Mouse (Mus musculus) embryonic facial prominence, embryonic 14.5 days (tissue): ENCODE measurements around the gene Plpp2. TPM values are rescaled to one million over a fixed set of nuclear protein-coding genes. Genes with fewer than 3 reads are reported as not detected.

Experiments used
- ATAC-seq: fragments of 200-750 bp; cut with Nextera tagmentation; 2 replicates; pipeline ENCODE4 v1.8.0; 2017; ENCODE audit warnings: low read depth, moderate number of reproducible peaks, moderate TSS enrichment
- DNase-seq: peaks from one replicate; pipeline ENCODE4 v3.0.0-alpha.2; 2015; ENCODE audit warnings: low spot score
- H3K27ac ChIP-seq: fragments of 300-500 bp; sonication (generic); replicated peaks from 2 replicates; pipeline ENCODE4 v1.5.1; 2014; ENCODE audit warnings: low read depth, mild to moderate bottlenecking, low read length, moderate library complexity
- H3K27me3 ChIP-seq: fragments of 300-500 bp; sonication (generic); replicated peaks from 2 replicates; pipeline ENCODE4 v1.6.1; 2014; ENCODE audit warnings: low read length; ENCODE audit not compliant: control insufficient read depth, insufficient read depth
- H3K36me3 ChIP-seq: fragments of 300-500 bp; sonication (generic); 2 replicates; pipeline ENCODE4 v1.6.1; 2014; ENCODE audit warnings: low read length, mixed read lengths; ENCODE audit not compliant: control insufficient read depth, insufficient read depth
- H3K4me1 ChIP-seq: fragments of 300-500 bp; sonication (generic); 2 replicates; pipeline ENCODE4 v1.6.1; 2014; ENCODE audit warnings: antibody characterized with exemption, low read length; ENCODE audit not compliant: control insufficient read depth, insufficient read depth
- H3K4me2 ChIP-seq: fragments of 300-500 bp; sonication (generic); 2 replicates; pipeline ENCODE4 v1.6.1; 2014; ENCODE audit warnings: low read depth, mild to moderate bottlenecking, low read length, moderate library complexity, mixed read lengths
- H3K4me3 ChIP-seq: fragments of 300-500 bp; sonication (generic); 2 replicates; pipeline ENCODE4 v1.5.1; 2014; ENCODE audit warnings: low read depth, mild to moderate bottlenecking, low read length
- H3K9ac ChIP-seq: fragments of 300-500 bp; sonication (generic); 2 replicates; pipeline ENCODE4 v1.6.1; 2014; ENCODE audit warnings: low read depth, mild to moderate bottlenecking, low read length, moderate library complexity, mixed read lengths
- H3K9me3 ChIP-seq: fragments of 300-500 bp; sonication (generic); 2 replicates; pipeline ENCODE4 v1.6.1; 2016; ENCODE audit warnings: low read length; ENCODE audit not compliant: control insufficient read depth
- WGBS: fragments of 180-500 bp; shearing (Covaris S2); extraction: QIAGEN DNeasy Blood & Tissue Kit; methylation state at CpG from one replicate; pipeline ENCODE4 v1.1.7; 2014; 5-methylcytosine and 5-hydroxymethylcytosine counted together
- polyA plus RNA-seq: library from polyadenylated mRNA; unstranded; fragments of >200 nt; fragmentation: Nextera tagmentation; extraction: Ambion mirVana; gene quantifications from 2 replicates; pipeline ENCODE4 v1.2.1, GENCODE M21; 2014

Gene Plpp2
- polyA plus RNA-seq, 1 experiment from 2014 or later: 19.9 TPM

GRCm38 (mm10) chr10:79546483-79546882 lies 12.9 kb upstream of the Plpp2 start:
- H3K36me3 ChIP-seq: peaks cover 81% of the 10 kb centered on the region
- ATAC-seq: no peak
- H3K27me3 ChIP-seq: no peaks in the 10 kb centered on the region

GRCm38 (mm10) chr10:79545891-79546290 lies 12.3 kb upstream of the Plpp2 start:
- WGBS: 84% methylated on average over 12 of the region's 12 CpGs
- Histone ChIP-seq H3K27me3 (no peaks in the 10 kb centered on the region), H3K27ac (no peak overlapping the region), H3K4me2 (no peak overlapping the region), H3K9me3 (no peaks in the 10 kb centered on the region), H3K4me3 (no peak overlapping the region), H3K36me3 (peaks cover 87% of the 10 kb centered on the region), H3K4me1 (no peaks in the 10 kb centered on the region), H3K9ac (no peak overlapping the region)
- no peak for DNase-seq
- ATAC-seq: no peak

More at GRCm38 (mm10) chr10:79546483-79546882, 12.9 kb upstream of the Plpp2 start:
- Histone ChIP-seq H3K4me1 (no peaks in the 10 kb centered on the region), H3K4me2 (no peak overlapping the region), H3K27ac (no peak overlapping the region), H3K4me3 (no peak overlapping the region), H3K9ac (no peak overlapping the region), H3K9me3 (no peaks in the 10 kb centered on the region)
- 93% methylated on average over 11 of the region's 11 CpGs for WGBS
- no peak for DNase-seq

- DNase-seq (no peak), ATAC-seq (no peak)
- no peak overlapping the region for H3K9ac ChIP-seq
- no peaks in the 10 kb centered on the region for H3K4me1 ChIP-seq
- no peak overlapping the region for H3K4me2 ChIP-seq
- peaks cover 96% of the 10 kb centered on the region for H3K36me3 ChIP-seq
- no peak overlapping the region for H3K4me3 ChIP-seq
- no peaks in the 10 kb centered on the region for H3K9me3 ChIP-seq
- WGBS: 94% methylated on average over 4 of the region's 5 CpGs
- no peak overlapping the region for H3K27ac ChIP-seq
- no peaks in the 10 kb centered on the region for H3K27me3 ChIP-seq
Observed at GRCm38 (mm10) chr10:79544631-79545030, 11.0 kb upstream of the Plpp2 start.

- Histone ChIP-seq H3K9ac (no peak overlapping the region), H3K4me1 (no peaks in the 10 kb centered on the region), H3K4me3 (no peak overlapping the region), H3K27ac (no peak overlapping the region), H3K9me3 (no peaks in the 10 kb centered on the region), H3K4me2 (no peak overlapping the region), H3K27me3 (no peaks in the 10 kb centered on the region), H3K36me3 (peaks cover 96% of the 10 kb centered on the region)
- WGBS: 87% methylated on average over 9 of the region's 9 CpGs
- DNase-seq (no peak), ATAC-seq (no peak)
Observed at GRCm38 (mm10) chr10:79543884-79544597, 10.4 kb upstream of the Plpp2 start.

GRCm38 (mm10) chr10:79542171-79542570 lies 8.6 kb upstream of the Plpp2 start:
- DNase-seq: no peak
- Histone ChIP-seq H3K4me3 (no peak overlapping the region), H3K9me3 (no peaks in the 10 kb centered on the region), H3K27ac (no peak overlapping the region), H3K4me2 (no peak overlapping the region), H3K36me3 (peaks cover 87% of the 10 kb centered on the region), H3K9ac (no peak overlapping the region), H3K4me1 (no peaks in the 10 kb centered on the region), H3K27me3 (no peaks in the 10 kb centered on the region)
- no peak for ATAC-seq
- 93% methylated on average over 11 of the region's 11 CpGs for WGBS

GRCm38 (mm10) chr10:79541522-79541921 lies 7.9 kb upstream of the Plpp2 start:
- H3K4me3 ChIP-seq: no peak overlapping the region
- peaks cover 80% of the 10 kb centered on the region for H3K36me3 ChIP-seq
- WGBS: 85% methylated on average over 10 of the region's 15 CpGs
- no peak for ATAC-seq
- no peaks in the 10 kb centered on the region for H3K4me1 ChIP-seq
- H3K27me3 ChIP-seq: no peaks in the 10 kb centered on the region
- no peak for DNase-seq
- no peak overlapping the region for H3K4me2 ChIP-seq
- H3K9me3 ChIP-seq: no peaks in the 10 kb centered on the region
- no peak overlapping the region for H3K9ac ChIP-seq
- no peak overlapping the region for H3K27ac ChIP-seq

- no peaks in the 10 kb centered on the region for H3K27me3 ChIP-seq
- H3K4me1 ChIP-seq: no peaks in the 10 kb centered on the region
- ATAC-seq: no peak
- H3K4me2 ChIP-seq: no peak overlapping the region
- no peak for DNase-seq
- H3K9me3 ChIP-seq: no peaks in the 10 kb centered on the region
- no peak overlapping the region for H3K4me3 ChIP-seq
- H3K36me3 ChIP-seq: peaks cover 76% of the 10 kb centered on the region
- WGBS: 93% methylated on average over 7 of the region's 11 CpGs
- H3K27ac ChIP-seq: no peak overlapping the region
- no peak overlapping the region for H3K9ac ChIP-seq
Observed at GRCm38 (mm10) chr10:79540746-79541145, 7.2 kb upstream of the Plpp2 start.

- WGBS: 90% methylated on average over 16 of the region's 16 CpGs
- no peaks in the 10 kb centered on the region for H3K27me3 ChIP-seq
- no peak overlapping the region for H3K27ac ChIP-seq
- H3K36me3 ChIP-seq: peaks cover 68% of the 10 kb centered on the region
- no peak overlapping the region for H3K9ac ChIP-seq
- no peak for DNase-seq
- no peak for ATAC-seq
- no peaks in the 10 kb centered on the region for H3K9me3 ChIP-seq
- H3K4me2 ChIP-seq: no peak overlapping the region
- H3K4me1 ChIP-seq: no peaks in the 10 kb centered on the region
- H3K4me3 ChIP-seq: no peak overlapping the region
Observed at GRCm38 (mm10) chr10:79539701-79540495, 6.3 kb upstream of the Plpp2 start.
